Mouse (Mus musculus) heart, adult 2 months (tissue): ENCODE data around the gene Gimap9.

Experiments used
- CTCF ChIP-seq: fragments of 200-600 bp; IDR thresholded peaks from 2 replicates; pipeline ENCODE4 v1.8.1; 2022; ENCODE audit warnings: antibody characterized with exemption, mild to moderate bottlenecking, moderate library complexity
- EP300 ChIP-seq: fragments of 200-500 bp; IDR thresholded peaks from 2 replicates; pipeline ENCODE4 v1.6.1; 2011; ENCODE audit warnings: low read depth, low read length, control low read depth; ENCODE audit not compliant: insufficient read depth
- POLR2A ChIP-seq: fragments of 200-500 bp; IDR thresholded peaks from 2 replicates; pipeline ENCODE4 v1.6.1; 2011; ENCODE audit warnings: mild to moderate bottlenecking, low read depth, low read length, control low read depth; ENCODE audit not compliant: insufficient read depth

- TF ChIP-seq EP300: no peak
- TF ChIP-seq CTCF: no peak
- no peak for TF ChIP-seq POLR2A
Measured at GRCm38 (mm10) chr6:48636515-48636914, 39.4 kb upstream of the Gimap9 start.
